ENCODE assay signal across 10 mouse cellular contexts in genomic region chr10:61065287-61066005, GRCm38 (mm10). TPM values are rescaled to one million over a fixed set of nuclear protein-coding genes. Genes with fewer than 3 reads are reported as not detected.
DNase-seq lines count a peak whose midpoint lies in the region; ATAC-seq and TF ChIP-seq lines count a peak whose summit lies in the region.
"Had no signal": no experiment of that assay in that cellular context is flagged by ENCODE, and none has a peak within 500 bp of the region (broad histone marks: within the 10 kb centered on the region; RNA-seq: fewer than 3 reads in every experiment).

No protein-coding gene starts in this region.

- intact Hi-C loops in heart, postnatal 25 days (cut with DNase I), result no loop called here

- 0 out of 2 replicates have a peak, but pooled peaks have one; percentile 20 for ATAC-seq in lung, postnatal 0 days
- no peak for ATAC-seq in erythroblast, adult 5-6 weeks (replicated peaks; ENCODE audit: low FRiP score, poor library complexity, severe bottlenecking)

- no peak overlapping the region for H3K4me2 ChIP-seq in lung, postnatal 0 days (replicated peaks; ENCODE audit: low read depth, low read length)
- H3K4me2 ChIP-seq: hindbrain, embryonic 15.5 days; limb, embryonic 13.5 days had no signal

- no peak overlapping the region for H3K4me3 ChIP-seq in lung, postnatal 0 days (ENCODE audit: low read depth, low read length)
- no peak overlapping the region; the same call in 1 of the 2 replicates for H3K4me3 ChIP-seq in limb, embryonic 10.5 days
- H3K4me3 ChIP-seq: hindbrain, embryonic 15.5 days; limb, embryonic 13.5 days had no signal

- no peaks in the 10 kb centered on the region for H3K4me1 ChIP-seq in lung, postnatal 0 days (ENCODE audit: insufficient read depth, low read depth, low read length)
- peaks cover 59% of the 10 kb centered on the region for H3K4me1 ChIP-seq in limb, embryonic 10.5 days

- H3K9ac ChIP-seq in lung, postnatal 0 days (replicated peaks; ENCODE audit: low read depth), result no peak overlapping the region
- H3K9ac ChIP-seq: hindbrain, embryonic 15.5 days; limb, embryonic 13.5 days had no signal

- DNase-seq in heart, adult 11 months, result peak; percentile 84
- no peak for DNase-seq in heart, postnatal 25 days (ENCODE audit: low spot score)
- DNase-seq in lung, postnatal 0 days (ENCODE audit: low spot score), result peak; percentile 19
- DNase-seq in lung, postnatal 25 days (ENCODE audit: low spot score), result no peak
- peak; percentile 81 to 85 for DNase-seq in cerebellum, postnatal 10 days
- no peak for DNase-seq in limb, embryonic 10.5 days (ENCODE audit: low spot score)
- DNase-seq in left cerebral cortex, adult 11 months (ENCODE audit: low spot score), result no peak

- no peaks in the 10 kb centered on the region for H3K27me3 ChIP-seq in lung, postnatal 0 days (replicated peaks; ENCODE audit: insufficient read depth, low read length)
- H3K27me3 ChIP-seq in limb, embryonic 10.5 days (ENCODE audit: low read depth, poor library complexity, severe bottlenecking), result no peaks in the 10 kb centered on the region
- H3K27me3 ChIP-seq: hindbrain, embryonic 15.5 days; limb, embryonic 13.5 days had no signal

- TF ChIP-seq CTCF in lung, postnatal 0 days (IDR thresholded peaks at IDR 0.05), result no peak

- H3K36me3 ChIP-seq in lung, postnatal 0 days (ENCODE audit: insufficient read depth, low read length), result no peaks in the 10 kb centered on the region
- H3K36me3 ChIP-seq in limb, embryonic 10.5 days, result no peaks in the 10 kb centered on the region
- H3K36me3 ChIP-seq: hindbrain, embryonic 15.5 days; limb, embryonic 13.5 days had no signal

- H3K27ac ChIP-seq in lung, postnatal 0 days (ENCODE audit: low read length), result no peak overlapping the region
- H3K27ac ChIP-seq in limb, embryonic 10.5 days, result peak overlapping the region; percentile 77
- H3K27ac ChIP-seq: hindbrain, embryonic 15.5 days; limb, embryonic 13.5 days had no signal

- WGBS in lung, postnatal 0 days, result 54% methylated on average over 13 of the region's 13 CpGs
- WGBS in limb, embryonic 10.5 days, result 57% methylated on average over 13 of the region's 13 CpGs

- no peaks in the 10 kb centered on the region for H3K9me3 ChIP-seq in lung, postnatal 0 days (ENCODE audit: low read length)
- H3K9me3 ChIP-seq in limb, embryonic 10.5 days (replicated peaks), result no peaks in the 10 kb centered on the region
- H3K9me3 ChIP-seq: hindbrain, embryonic 15.5 days; limb, embryonic 13.5 days had no signal

- no peak for TF ChIP-seq EP300 in lung, postnatal 0 days (IDR thresholded peaks at IDR 0.05)

RNA-seq across cellular contexts. Expression of gene Pcbd1, which starts 23.7 kb away (rescaled TPM):
- 1 to 10 TPM in 1 of 2 experiments, under 1 TPM in 1; 0.78 to 1.4 TPM for total RNA-seq in heart, postnatal 25 days (2021)
- 31.7 and 32.3 TPM in 2 replicates for polyA plus RNA-seq in lung, postnatal 0 days (2015; fragmentation: Nextera tagmentation; extraction: Ambion mirVana)
- 19.3 and 22.1 TPM in 2 replicates for polyA plus RNA-seq in limb, embryonic 10.5 days (2016; fragmentation: Nextera tagmentation; extraction: Ambion mirVana)
- total RNA-seq in erythroblast, adult 5-6 weeks (2015; ENCODE audit: low replicate concordance), result 1.7 TPM in 1 of 2 replicates, not detected in the other
- total RNA-seq in erythroblast, adult 5-6 weeks (2017; ENCODE audit: low replicate concordance), result not detected in 2 replicates

Comparison
In these comparisons a context has a peak if more than half of its experiments do, and no peak if none do; other contexts are left out.
1. DNase-seq: peak in heart, adult 11 months (single experiment), lung, postnatal 0 days (single experiment) and cerebellum, postnatal 10 days (2 of 2); none in heart, postnatal 25 days (single experiment), lung, postnatal 25 days (single experiment), limb, embryonic 10.5 days (single experiment) and left cerebral cortex, adult 11 months (single experiment).